Mouse (Mus musculus) liver, embryonic 12.5 days (tissue): ENCODE data around the gene Inf2. TPM values are rescaled to one million over a fixed set of nuclear protein-coding genes. Genes with fewer than 3 reads are reported as not detected.

Experiments used
- ATAC-seq: fragments of 200-750 bp; cut with Nextera tagmentation; 2 replicates; pipeline ENCODE4 v1.8.0; 2017; ENCODE audit warnings: moderate number of reproducible peaks, mild to moderate bottlenecking, moderate library complexity
- H3K27ac ChIP-seq: fragments of 300-500 bp; sonication (generic); 2 replicates; pipeline ENCODE4 v1.5.1; 2016; ENCODE audit warnings: mild to moderate bottlenecking
- H3K27me3 ChIP-seq: fragments of 300-500 bp; sonication (generic); replicated peaks from 2 replicates; pipeline ENCODE4 v1.6.1; 2016; ENCODE audit warnings: mild to moderate bottlenecking, moderate library complexity
- H3K36me3 ChIP-seq: fragments of 300-500 bp; sonication (generic); 2 replicates; pipeline ENCODE4 v1.6.1; 2016; ENCODE audit warnings: mild to moderate bottlenecking, moderate library complexity
- H3K4me1 ChIP-seq: fragments of 300-500 bp; sonication (generic); 2 replicates; pipeline ENCODE4 v1.6.1; 2016
- H3K4me2 ChIP-seq: fragments of 300-500 bp; sonication (generic); 2 replicates; pipeline ENCODE4 v1.6.1; 2016; ENCODE audit warnings: mild to moderate bottlenecking, moderate library complexity
- H3K4me3 ChIP-seq: fragments of 300-500 bp; sonication (generic); 2 replicates; pipeline ENCODE4 v1.5.1; 2016; ENCODE audit warnings: mild to moderate bottlenecking, moderate library complexity
- H3K9ac ChIP-seq: fragments of 300-500 bp; sonication (generic); 2 replicates; pipeline ENCODE4 v1.6.1; 2016; ENCODE audit warnings: mild to moderate bottlenecking, moderate library complexity
- H3K9me3 ChIP-seq: fragments of 300-500 bp; sonication (generic); replicated peaks from 2 replicates; pipeline ENCODE4 v1.6.1; 2016; ENCODE audit warnings: mild to moderate bottlenecking, moderate library complexity
- WGBS: fragments of 180-500 bp; shearing (Covaris S2); methylation state at CpG from one replicate; pipeline ENCODE4 v1.1.7; 2016; ENCODE audit not compliant: insufficient replicate concordance; 5-methylcytosine and 5-hydroxymethylcytosine counted together
- polyA plus RNA-seq: library from polyadenylated mRNA; unstranded; fragments of >200 nt; fragmentation: Nextera tagmentation; extraction: Ambion mirVana; gene quantifications from 2 replicates; pipeline ENCODE4 v1.2.1, GENCODE M21; 2016

Inf2 gene
- polyA plus RNA-seq, 1 experiment from 2014 or later, result 2.7 TPM

- H3K27ac ChIP-seq, result no peak overlapping the region
- no peaks in the 10 kb centered on the region for H3K4me1 ChIP-seq
- no peak overlapping the region for H3K4me2 ChIP-seq
- WGBS, result 11% methylated on average over 13 of the region's 13 CpGs
- no peak overlapping the region for H3K9ac ChIP-seq
- H3K27me3 ChIP-seq, result 0 out of 2 replicates have a peak, but pooled peaks cover 6% of the 10 kb centered on the region
- H3K36me3 ChIP-seq, result no peaks in the 10 kb centered on the region
- no peak overlapping the region for H3K4me3 ChIP-seq
- ATAC-seq, result 0 out of 2 replicates have a peak, but pooled peaks have one; percentile 30
- H3K9me3 ChIP-seq, result no peaks in the 10 kb centered on the region
Measured at GRCm38 (mm10) chr12:112551861-112552375, 36.7 kb upstream of the Inf2 start.

- Histone ChIP-seq H3K9ac (no peak overlapping the region), H3K36me3 (no peaks in the 10 kb centered on the region), H3K27ac (no peak overlapping the region), H3K27me3 (0 out of 2 replicates have a peak, but pooled peaks cover 6% of the 10 kb centered on the region), H3K9me3 (no peaks in the 10 kb centered on the region), H3K4me1 (no peaks in the 10 kb centered on the region), H3K4me2 (no peak overlapping the region), H3K4me3 (no peak overlapping the region)
- no peak for ATAC-seq
- 48% methylated on average over 5 of the region's 5 CpGs for WGBS
Measured at GRCm38 (mm10) chr12:112552520-112552919, 36.1 kb upstream of the Inf2 start.

GRCm38 (mm10) chr12:112554900-112555299 lies 33.7 kb upstream of the Inf2 start:
- 43% methylated on average over 12 of the region's 12 CpGs for WGBS
- Histone ChIP-seq H3K27me3 (0 out of 2 replicates have a peak, but pooled peaks cover 6% of the 10 kb centered on the region), H3K4me1 (no peaks in the 10 kb centered on the region), H3K27ac (no peak overlapping the region), H3K9me3 (no peaks in the 10 kb centered on the region), H3K4me2 (no peak overlapping the region), H3K4me3 (no peak overlapping the region), H3K36me3 (no peaks in the 10 kb centered on the region), H3K9ac (no peak overlapping the region)
- ATAC-seq, result no peak

GRCm38 (mm10) chr12:112556531-112557060 lies 32.0 kb upstream of the Inf2 start:
- ATAC-seq, result no peak
- H3K4me3 ChIP-seq, result no peak overlapping the region
- H3K9me3 ChIP-seq, result no peaks in the 10 kb centered on the region
- 51% methylated on average over 9 of the region's 9 CpGs for WGBS
- H3K36me3 ChIP-seq, result no peaks in the 10 kb centered on the region
- no peak overlapping the region for H3K27ac ChIP-seq
- H3K4me1 ChIP-seq, result no peaks in the 10 kb centered on the region
- no peak overlapping the region for H3K9ac ChIP-seq
- no peak overlapping the region for H3K4me2 ChIP-seq
- 0 out of 2 replicates have a peak, but pooled peaks cover 6% of the 10 kb centered on the region for H3K27me3 ChIP-seq

GRCm38 (mm10) chr12:112557219-112557618 lies 31.4 kb upstream of the Inf2 start:
- H3K4me3 ChIP-seq, result no peak overlapping the region
- WGBS, result 71% methylated on average over 5 of the region's 5 CpGs
- no peak for ATAC-seq
- no peak overlapping the region for H3K27ac ChIP-seq
- no peak overlapping the region for H3K4me2 ChIP-seq
- no peak overlapping the region for H3K9ac ChIP-seq
- no peaks in the 10 kb centered on the region for H3K36me3 ChIP-seq
- no peaks in the 10 kb centered on the region for H3K4me1 ChIP-seq
- 0 out of 2 replicates have a peak, but pooled peaks cover 6% of the 10 kb centered on the region for H3K27me3 ChIP-seq
- H3K9me3 ChIP-seq, result no peaks in the 10 kb centered on the region

- Histone ChIP-seq H3K9me3 (no peaks in the 10 kb centered on the region), H3K36me3 (no peaks in the 10 kb centered on the region), H3K9ac (no peak overlapping the region), H3K4me2 (no peak overlapping the region), H3K27me3 (0 out of 2 replicates have a peak, but pooled peaks cover 6% of the 10 kb centered on the region), H3K27ac (no peak overlapping the region), H3K4me3 (no peak overlapping the region), H3K4me1 (no peaks in the 10 kb centered on the region)
- ATAC-seq, result no peak
- 28% methylated on average over 3 of the region's 3 CpGs for WGBS
Measured at GRCm38 (mm10) chr12:112559231-112559630, 29.4 kb upstream of the Inf2 start.

GRCm38 (mm10) chr12:112559671-112560070 lies 28.9 kb upstream of the Inf2 start:
- 62% methylated on average over 6 of the region's 6 CpGs for WGBS
- Histone ChIP-seq H3K9ac (no peak overlapping the region), H3K27ac (no peak overlapping the region), H3K4me2 (no peak overlapping the region), H3K4me3 (no peak overlapping the region), H3K4me1 (no peaks in the 10 kb centered on the region), H3K36me3 (no peaks in the 10 kb centered on the region), H3K9me3 (no peaks in the 10 kb centered on the region), H3K27me3 (0 out of 2 replicates have a peak, but pooled peaks cover 6% of the 10 kb centered on the region)
- no peak for ATAC-seq

- no peaks in the 10 kb centered on the region for H3K4me1 ChIP-seq
- no peak overlapping the region for H3K4me2 ChIP-seq
- no peak overlapping the region for H3K27ac ChIP-seq
- no peaks in the 10 kb centered on the region for H3K36me3 ChIP-seq
- H3K9me3 ChIP-seq, result no peaks in the 10 kb centered on the region
- WGBS, result 51% methylated on average over 5 of the region's 5 CpGs
- H3K9ac ChIP-seq, result no peak overlapping the region
- peak; percentile 55 for ATAC-seq
- no peak overlapping the region for H3K4me3 ChIP-seq
- H3K27me3 ChIP-seq, result 0 out of 2 replicates have a peak, but pooled peaks cover 6% of the 10 kb centered on the region
Measured at GRCm38 (mm10) chr12:112560176-112560797, 28.3 kb upstream of the Inf2 start.

- Histone ChIP-seq H3K4me1 (no peaks in the 10 kb centered on the region), H3K9ac (no peak overlapping the region), H3K27me3 (no peaks in the 10 kb centered on the region), H3K4me3 (no peak overlapping the region), H3K9me3 (no peaks in the 10 kb centered on the region), H3K4me2 (no peak overlapping the region), H3K27ac (no peak overlapping the region), H3K36me3 (no peaks in the 10 kb centered on the region)
- WGBS, result 63% methylated on average over 3 of the region's 3 CpGs
- no peak for ATAC-seq
Measured at GRCm38 (mm10) chr12:112561163-112561562, 27.4 kb upstream of the Inf2 start.

GRCm38 (mm10) chr12:112562462-112562861 lies 26.1 kb upstream of the Inf2 start:
- Histone ChIP-seq H3K4me2 (no peak overlapping the region), H3K9ac (no peak overlapping the region), H3K27me3 (no peaks in the 10 kb centered on the region), H3K4me3 (no peak overlapping the region), H3K36me3 (no peaks in the 10 kb centered on the region), H3K9me3 (no peaks in the 10 kb centered on the region), H3K27ac (no peak overlapping the region), H3K4me1 (no peaks in the 10 kb centered on the region)
- ATAC-seq, result no peak
- WGBS, result 54% methylated on average over 5 of the region's 5 CpGs

- ATAC-seq, result no peak
- 65% methylated on average over 6 of the region's 6 CpGs for WGBS
- no peak overlapping the region for H3K4me3 ChIP-seq
Measured at GRCm38 (mm10) chr12:112563011-112563410, 25.6 kb upstream of the Inf2 start.

GRCm38 (mm10) chr12:112570160-112570559 lies 18.4 kb upstream of the Inf2 start:
- Histone ChIP-seq H3K27ac (no peak overlapping the region), H3K36me3 (no peaks in the 10 kb centered on the region), H3K27me3 (0 out of 2 replicates have a peak, but pooled peaks cover 4% of the 10 kb centered on the region), H3K4me2 (no peak overlapping the region), H3K4me3 (no peak overlapping the region), H3K4me1 (no peaks in the 10 kb centered on the region), H3K9me3 (no peaks in the 10 kb centered on the region), H3K9ac (no peak overlapping the region)
- ATAC-seq, result no peak
- WGBS, result 71% methylated on average over 8 of the region's 8 CpGs

More at GRCm38 (mm10) chr12:112563011-112563410, 25.6 kb upstream of the Inf2 start:
- no peak overlapping the region for H3K9ac ChIP-seq
- no peak overlapping the region for H3K4me2 ChIP-seq
- no peaks in the 10 kb centered on the region for H3K36me3 ChIP-seq
- no peak overlapping the region for H3K27ac ChIP-seq
- H3K27me3 ChIP-seq, result 0 out of 2 replicates have a peak, but pooled peaks cover 2% of the 10 kb centered on the region
- no peaks in the 10 kb centered on the region for H3K4me1 ChIP-seq
- H3K9me3 ChIP-seq, result no peaks in the 10 kb centered on the region
